Mouse (Mus musculus) brain, adult 2 months (tissue): Measurements from ENCODE around the gene Slc31a1.

Experiments
- DNase-seq: peaks from one replicate; pipeline ENCODE4 v3.0.0; 2011; ENCODE audit warnings: low read depth, low spot score

The Slc31a1 gene

DNA sequence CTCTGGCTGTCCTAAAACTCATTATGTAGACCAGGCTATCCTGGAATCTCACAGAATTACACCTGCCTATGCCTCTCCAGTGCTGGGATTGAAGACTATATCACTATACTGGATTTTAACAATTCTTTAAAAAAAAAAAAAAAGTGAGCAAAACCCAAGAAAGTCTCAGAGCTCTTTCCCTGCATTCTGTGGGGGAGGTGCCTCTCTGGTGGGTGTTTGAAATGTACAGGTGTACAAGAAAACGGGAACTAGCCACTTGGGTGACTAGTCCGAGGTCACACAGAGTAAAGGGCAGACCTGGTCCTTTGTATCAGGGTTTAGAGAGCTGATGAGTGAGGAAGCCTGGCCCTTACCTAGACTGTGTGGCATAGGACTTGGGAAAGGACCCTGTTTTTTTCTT lies 1.9 kb downstream of the Slc31a1 start:
- no peak for DNase-seq

DNA sequence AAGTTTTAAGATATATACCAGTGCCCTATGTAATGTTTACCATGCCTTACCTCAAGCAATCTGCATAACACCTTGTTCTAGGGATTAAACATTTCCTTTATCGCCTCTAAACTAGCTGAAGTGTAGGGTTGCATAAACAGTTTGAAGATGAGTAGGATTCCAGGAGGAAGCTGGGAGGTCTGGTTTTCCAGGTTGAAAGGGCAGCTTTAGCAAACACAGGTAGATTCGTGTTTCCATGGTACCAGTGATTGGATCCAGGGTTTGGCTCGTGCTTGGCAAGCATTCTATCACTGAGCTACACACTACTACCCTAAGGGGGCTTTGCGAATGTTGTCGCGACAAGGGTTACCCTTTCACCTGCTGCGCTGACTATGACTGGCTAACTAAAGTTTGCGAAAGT lies 3.8 kb downstream of the Slc31a1 start:
- DNase-seq, result no peak

DNA sequence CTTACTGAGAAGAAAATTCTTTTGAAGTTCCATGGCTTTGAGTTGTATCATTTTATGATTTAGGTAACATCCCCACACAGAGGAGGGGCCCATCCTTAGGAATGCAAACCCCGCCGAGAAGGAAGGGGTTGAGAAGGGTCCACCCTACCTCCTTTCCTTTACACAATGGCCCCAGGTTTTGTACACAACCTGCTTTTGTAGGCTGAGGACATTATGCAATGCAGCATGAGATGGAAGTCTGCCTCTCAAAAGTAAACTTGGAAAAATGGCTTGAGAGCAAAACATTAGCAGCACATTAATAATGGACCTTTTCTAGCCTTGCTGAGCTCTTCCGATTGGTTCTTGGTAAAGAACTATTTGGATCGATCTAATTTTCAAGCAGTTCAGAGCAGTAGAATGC lies 5.8 kb downstream of the Slc31a1 start:
- no peak for DNase-seq

DNA sequence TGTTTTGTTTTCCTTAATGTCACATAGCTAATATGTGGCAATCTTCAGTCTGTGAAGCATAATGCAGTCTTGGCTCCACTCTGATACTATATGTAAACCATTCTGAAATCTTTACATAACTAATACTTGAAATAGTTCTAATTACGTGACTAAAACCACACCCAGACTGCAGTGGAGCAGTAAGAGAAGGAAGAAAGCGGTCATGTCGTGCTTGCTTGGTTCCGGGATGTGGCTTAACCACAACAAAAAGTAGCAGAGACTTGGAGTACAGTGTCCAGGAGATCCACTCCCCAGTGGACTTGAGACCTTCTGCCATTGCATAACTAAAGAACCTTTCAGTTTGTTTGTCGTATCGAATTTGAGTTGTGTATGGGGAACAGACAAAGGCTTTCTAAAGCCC lies 7.1 kb downstream of the Slc31a1 start:
- DNase-seq, result no peak

DNA sequence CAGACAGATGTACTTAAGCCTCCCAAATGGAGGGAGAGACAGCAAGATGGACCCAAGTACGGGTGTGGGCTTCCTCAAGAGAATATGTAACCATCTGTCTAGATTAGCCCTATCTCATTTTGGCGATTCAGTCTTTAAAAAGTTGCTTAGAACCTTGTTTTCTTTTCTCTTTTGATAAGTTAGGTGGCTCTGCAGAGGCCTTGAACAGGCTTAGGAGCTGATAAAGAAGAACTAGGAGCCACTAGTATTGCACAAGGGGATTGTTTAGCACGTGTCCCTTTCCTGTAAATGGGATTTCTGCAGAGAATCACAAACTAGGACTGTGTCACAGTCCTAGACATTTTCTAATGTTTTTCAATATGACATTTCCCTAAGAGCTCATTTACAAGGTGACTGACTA lies 8.6 kb downstream of the Slc31a1 start:
- DNase-seq, result no peak

DNA sequence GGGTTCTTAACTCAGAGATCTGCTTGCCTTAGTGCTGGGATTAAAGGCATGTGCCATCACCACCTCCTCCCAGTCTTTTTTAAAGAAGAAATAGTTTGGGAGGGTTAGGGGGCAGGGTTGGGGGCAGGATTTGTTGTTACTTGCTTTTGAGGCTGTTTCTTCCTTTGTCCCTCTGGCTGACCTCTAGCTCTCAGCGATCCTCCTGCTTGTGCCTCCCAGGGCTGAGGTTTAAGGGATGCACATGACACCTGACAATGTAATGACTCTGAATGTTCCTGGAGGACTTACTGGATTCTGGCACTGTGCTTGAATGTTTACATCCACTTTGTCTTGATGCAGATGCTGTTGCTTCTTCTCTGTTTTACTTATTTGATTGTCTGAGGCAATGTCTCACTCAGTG lies 11.9 kb downstream of the Slc31a1 start:
- DNase-seq, result no peak

DNA sequence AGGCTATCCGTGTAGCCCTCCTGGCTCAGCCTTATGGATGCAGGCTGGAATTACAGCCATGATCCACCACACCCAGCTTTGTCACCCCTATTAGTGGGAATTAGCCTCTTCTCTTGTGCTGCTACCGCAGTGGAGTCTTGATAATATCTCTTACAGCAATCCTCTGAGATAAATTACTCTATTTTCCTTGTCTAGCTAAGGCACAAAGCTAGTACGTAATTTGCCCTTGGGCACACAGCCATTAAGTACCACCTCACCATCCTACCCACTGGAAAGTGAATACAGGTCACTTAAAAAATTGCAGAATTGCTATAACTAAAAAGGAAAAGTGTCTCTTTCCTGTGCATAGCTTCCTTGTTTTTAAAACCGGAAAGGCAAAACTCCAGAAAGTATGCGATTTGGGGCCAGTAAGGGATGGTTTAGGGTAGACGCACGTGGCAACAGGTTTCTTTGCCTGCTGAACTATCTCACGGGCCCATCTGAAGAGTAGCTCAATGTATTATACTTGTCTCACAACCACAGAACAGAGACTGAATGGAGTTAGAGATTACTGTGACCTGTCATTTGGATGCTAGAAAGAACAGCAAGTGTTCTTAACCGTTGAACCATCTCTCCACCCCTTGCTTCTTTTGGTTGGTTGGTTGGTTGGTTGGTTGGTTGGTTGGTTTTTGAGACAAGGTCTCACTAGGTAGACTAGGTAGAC lies 12.4 kb downstream of the Slc31a1 start:
- no peak for DNase-seq

DNA sequence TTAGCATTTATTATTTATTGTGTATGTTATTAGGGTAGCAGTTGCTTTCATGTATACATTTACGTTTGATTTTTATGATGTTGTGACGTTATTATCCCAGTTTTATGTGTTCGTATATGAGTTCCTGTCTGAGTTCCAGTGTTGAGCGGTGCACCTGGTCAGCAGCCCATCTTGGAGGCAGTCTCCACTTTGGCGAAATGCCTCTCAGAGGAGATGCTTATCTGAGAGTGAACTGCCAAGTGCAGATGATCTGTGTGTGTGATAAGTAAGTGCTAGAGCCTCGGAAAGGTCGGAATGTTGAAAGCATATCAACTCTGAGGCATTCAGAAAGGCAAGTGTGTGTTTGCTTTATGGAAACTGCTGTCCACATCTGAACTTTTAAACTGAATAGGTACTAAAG lies 13.1 kb downstream of the Slc31a1 start:
- no peak for DNase-seq

DNA sequence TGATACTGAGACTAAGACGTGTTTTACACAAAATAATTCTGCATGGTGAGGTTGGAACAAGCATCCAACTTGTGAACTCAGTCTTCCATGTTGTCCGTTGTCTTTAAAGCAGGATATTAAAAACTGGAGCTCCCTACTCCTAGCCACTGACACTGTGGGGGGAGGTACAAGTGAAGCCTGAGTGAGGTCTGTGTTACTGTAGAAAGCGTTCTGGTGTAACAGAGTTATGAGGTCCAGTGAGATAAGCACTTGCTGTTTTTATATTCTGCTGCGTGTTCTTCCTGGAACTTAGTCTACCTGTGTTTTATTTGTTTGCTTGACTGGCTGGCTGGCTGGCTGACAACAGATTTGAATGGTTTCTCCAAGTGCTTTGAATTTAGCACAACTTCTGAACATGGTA lies 13.8 kb downstream of the Slc31a1 start:
- DNase-seq, result no peak

DNA sequence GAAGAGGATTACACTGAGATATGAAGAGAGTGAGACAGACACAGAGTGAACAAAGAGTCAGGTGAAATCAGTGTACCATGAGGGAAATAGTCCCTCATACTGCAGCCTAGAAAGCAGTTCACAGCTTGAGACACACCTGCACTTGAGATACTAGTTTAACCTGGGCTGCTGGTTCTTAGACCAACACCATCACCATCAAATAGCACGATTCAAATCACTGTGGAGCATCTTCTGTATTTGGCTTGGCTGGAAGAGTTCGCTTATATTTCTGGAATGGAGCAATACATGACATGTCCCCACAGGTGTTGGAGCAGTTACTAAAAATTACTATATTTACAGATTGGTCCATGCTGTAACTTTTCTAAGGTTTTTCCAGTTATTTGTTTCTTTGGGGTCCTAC lies 15.6 kb downstream of the Slc31a1 start:
- no peak for DNase-seq

DNA sequence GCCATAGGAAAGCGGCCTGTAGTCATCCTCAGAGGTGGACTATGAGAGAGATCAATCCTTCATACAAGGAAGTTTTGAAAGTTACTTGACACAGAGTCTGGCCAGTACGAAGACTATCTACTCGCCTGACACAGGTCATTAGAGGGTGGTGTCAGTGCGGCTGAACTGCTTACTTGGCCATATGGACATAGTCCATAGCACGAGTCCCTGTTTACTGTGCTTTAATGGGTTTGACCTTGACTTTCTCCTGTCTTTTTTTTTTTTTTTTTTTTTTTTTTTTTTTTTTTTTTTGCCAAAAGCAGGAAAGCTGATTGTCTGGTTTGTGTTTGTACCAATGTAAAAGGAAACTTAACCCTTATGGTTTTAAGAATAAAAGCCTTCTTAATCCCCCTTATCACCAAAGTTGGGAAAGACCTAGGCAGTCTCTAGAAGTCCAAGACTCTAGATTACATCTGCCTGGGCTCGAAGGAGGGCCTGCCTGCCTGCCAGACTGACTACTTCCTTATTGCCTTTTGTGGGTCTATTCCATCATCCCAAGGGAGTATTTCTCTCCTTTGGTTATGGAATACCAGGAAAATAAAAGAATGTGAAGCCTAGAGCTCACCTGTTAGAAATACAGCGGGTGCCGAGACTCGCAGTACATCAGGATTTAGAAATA lies 19.3 kb downstream of the Slc31a1 start:
- no peak for DNase-seq

DNA sequence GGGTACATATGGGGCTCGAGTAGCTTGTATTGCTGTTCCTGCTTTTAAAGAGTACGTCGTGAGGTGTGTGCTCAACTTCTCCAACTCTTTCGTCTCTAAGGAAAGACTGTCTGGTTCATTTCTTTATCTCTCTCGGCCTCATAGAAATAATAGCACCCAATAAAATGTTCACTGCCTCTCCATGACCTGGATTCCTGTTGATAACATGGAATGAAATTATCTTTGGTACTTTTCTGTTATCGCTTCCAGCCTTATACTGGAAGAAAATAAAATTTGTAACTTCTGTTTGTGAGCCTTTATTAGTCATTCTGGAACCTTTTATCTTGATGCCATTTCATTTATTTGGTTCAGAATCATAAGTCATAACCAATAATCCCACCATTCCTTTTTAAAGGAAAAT lies 22.7 kb downstream of the Slc31a1 start:
- no peak for DNase-seq

DNA sequence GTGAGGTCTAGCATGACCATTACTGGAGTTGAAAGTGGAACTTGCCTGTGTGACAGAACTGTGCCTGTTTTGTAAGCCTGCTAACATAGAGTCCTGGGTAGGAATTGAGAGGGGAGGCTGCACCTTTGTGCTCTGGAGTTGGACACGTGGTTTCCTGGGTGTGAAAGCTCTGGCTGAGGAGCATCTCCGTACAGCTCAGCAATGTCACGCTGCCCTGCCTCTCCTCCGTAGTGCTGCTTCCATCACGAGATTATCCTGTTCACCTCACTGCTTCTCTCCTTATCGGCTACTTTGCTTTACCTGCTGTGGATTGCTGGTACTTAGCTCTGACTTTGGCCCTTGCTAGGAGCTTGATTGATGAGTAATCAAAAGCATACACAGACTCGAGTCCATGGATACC lies 23.2 kb downstream of the Slc31a1 start:
- DNase-seq, result no peak

DNA sequence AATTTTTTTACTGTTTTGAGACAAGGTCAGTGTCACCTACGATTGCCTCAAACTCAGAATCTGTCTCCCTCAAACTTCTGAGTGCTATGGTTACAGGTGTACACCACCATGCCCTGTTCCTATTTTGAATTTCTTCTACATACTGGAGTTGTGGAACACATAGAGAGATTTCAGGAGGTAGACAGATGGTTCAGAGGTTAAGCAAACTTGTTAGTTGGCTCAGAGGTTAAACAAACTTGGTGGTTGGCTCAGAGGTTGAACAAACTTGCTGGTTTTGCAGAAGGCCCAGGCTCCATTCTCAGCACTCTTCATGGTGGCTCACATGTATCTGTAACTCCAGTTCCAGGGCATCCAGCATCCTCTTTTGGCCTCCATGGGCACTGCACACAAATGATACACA lies 23.6 kb downstream of the Slc31a1 start:
- no peak for DNase-seq

DNA sequence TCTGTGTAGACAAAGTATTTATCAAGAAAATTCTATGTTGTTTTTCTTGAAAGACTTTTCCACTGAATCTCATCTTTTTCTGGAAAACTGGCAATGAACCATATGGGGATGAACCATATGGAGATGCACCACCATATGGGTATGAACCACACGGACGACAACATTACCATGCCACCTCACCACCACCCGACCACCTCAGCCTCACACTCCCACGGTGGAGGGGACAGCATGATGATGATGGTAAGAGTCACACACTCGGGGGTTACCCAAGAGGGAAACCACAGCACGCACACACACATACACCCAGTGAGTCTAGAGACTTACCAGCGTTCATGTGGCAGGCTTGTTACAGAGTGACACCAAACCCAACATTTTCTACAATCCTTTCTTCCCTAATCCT lies 24.9 kb downstream of the Slc31a1 start:
- DNase-seq, result peak; percentile 54

DNA sequence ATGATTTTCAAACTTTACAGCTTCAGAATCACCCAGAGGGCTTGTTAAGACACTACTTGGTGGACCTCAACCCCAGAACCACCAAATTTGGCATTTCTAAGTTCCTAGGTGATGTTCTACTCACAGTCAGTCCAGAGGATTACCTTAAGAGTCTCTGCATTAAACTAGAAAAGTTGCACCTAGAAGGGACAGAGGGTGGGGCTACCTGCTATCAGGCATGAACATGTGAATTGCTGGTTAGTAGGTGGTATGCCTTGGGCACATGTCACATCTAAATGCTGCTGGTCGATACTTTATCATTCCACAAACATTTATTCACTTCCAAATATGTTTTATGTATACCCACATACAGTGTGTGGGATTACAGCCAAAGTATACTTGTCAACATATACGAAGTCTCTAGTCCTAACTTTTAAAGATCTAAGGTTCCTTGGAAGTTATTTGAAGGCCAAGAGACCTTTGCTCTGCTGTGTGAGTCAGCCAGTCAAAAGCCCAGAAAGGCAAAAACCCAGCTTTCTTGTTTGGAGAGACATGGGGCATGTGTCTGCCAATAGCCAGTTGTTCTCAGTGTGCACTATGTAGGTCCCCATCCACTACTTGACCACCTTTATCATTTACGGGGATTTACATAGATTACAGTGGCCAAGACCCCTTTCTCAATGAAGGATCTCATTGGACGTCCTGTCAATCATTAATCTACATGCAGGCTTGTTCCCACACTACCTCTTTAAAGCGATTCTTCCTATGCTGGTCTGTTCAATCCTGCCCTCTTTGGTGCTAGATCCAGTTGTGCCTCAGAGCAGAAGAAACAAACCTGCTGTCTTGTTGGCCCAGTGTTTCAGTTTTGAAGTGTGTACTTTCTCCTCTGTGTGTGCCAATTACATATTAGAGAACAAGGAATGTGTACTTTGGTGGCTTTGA lies 29.3 kb downstream of the Slc31a1 start:
- DNase-seq, result no peak

DNA sequence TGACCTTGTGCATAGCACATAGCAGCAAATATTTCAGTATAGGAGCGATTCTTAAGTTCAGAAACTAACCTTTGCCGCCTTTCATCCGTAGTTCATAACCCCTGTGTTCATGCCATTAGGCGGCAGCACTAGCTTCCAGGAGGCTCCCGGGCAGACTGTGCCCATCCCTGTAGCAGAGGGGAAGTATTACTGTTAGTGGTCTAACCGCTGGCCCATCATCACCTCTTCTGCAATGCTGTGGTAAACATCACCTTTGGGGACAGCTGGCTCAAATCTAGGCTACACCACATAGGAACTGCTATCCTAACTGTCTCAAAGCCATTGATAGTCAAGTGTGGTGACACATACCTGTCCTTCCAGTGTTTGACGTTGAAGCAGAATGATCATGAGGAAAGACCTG lies 31.4 kb downstream of the Slc31a1 start:
- no peak for DNase-seq

DNA sequence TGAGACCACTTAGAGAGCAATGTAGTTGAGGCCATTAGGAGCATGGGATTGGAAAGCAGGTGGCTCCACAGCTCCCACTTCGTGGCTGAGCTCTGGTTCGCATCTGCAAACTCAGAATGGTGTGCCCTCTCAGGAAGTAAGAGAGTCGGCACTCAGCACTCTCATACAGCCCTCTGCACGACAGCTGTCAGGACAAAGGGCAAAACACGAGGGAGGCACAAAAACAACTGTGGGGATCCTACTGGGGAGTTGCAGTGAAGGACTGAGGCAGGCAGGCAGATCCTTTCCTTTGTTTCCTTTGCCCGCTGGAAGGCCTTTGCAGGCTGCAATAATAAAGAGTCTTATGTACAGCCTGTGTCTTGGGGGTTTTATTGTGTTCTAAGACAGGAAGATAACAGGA lies 32.9 kb downstream of the Slc31a1 start:
- DNase-seq, result no peak

DNA sequence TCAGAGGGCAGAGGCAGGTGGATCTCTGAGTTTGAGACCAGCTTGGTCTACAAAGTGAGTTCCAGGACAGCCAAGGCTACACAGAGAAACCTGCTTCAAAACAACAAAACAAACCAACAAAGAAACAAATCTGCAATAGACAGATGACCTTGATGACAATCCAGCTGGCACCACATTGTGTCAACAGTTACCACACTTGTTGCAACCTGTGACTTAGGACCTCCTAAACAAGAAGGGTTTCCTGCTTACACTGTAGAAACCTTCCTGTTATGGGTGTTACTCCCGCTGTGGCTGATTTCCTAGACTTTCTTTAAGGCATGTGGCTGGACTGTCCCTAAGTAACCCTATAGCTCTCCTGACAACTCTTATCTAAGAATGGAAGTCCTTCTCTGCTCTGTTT lies 35.3 kb downstream of the Slc31a1 start:
- no peak for DNase-seq

DNA sequence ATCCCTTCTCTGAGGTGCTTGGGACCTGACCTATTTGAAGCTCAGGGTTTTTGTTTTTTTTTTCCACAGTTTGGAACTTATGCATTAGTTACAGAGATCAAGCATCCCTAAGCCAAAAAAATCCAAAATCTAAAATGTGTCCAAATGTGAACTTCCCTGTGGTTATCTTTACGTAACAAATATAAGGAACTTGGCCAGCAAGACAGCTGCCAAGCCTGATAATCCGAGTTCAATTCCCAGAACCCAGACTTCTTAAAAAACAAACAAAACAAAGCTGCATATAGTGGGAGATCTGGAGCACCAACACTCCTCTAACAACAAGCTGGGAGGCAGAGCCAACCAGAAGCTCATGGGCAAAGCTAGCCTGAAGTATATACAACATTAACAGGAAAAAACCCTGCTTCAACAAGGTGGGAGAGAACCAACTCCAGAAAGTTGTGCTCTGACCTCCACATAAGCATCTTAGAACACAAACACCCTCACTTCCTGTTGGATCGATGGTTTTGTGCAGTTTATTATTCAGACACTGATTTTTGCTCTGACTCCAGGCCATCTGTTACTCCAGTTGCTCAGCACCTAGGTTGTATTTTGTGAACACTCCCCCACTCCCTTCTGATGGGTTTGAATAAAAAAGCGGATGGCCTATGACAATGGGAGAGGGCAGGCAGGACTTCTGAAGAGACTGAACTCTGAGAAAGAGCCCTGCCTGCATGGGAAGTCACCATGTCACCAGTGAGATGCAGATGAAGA lies 37.3 kb downstream of the Slc31a1 start:
- DNase-seq, result peak; percentile 43

DNA sequence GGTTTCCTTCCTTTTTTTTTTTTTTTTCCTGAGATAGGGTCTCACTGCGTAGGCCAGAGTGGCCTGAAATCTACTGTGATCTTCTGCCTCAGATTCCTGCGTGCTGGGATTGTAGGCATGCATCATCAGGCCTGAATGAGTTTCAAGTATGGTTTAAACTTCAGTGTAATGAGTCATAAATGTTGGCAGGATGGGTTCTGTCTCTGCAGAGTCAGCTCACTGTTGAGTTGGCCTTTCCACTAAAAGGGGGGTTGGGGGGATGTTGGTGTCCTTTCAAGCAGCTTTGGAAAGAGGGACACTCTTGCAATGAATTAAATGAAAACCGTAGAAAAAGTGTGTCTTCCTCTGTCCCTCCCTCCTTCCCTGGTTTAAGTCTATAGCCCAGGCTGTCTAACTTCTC lies 38.4 kb downstream of the Slc31a1 start:
- DNase-seq, result peak; percentile 72

DNA sequence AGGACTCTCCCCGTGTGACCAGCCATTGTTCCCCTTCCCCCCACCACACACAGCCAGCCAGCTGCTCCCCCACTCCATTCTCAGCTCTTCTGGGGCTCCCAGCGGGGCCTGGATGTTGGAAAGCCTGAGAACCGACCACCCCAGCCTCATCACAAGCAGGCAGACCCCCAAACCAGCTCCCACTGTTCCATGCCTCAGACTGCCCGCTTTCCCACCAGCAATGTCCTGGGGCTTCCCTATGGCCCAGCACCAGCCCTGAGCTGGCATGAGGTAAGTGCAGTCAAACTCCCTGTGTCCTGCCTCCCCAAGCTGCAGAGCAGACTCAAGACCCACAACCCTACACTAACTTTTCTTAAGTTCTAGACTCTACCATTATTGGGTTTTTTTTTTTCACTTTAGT lies 45.6 kb downstream of the Slc31a1 start:
- no peak for DNase-seq
